Mouse (Mus musculus): ENCODE results near the gene Slc25a26. TPM values are rescaled to one million over a fixed set of nuclear protein-coding genes. Genes with fewer than 3 reads are reported as not detected.

Gene Slc25a26
- polyA plus RNA-seq, 1 experiment from 2014 or later: 11.9 TPM

- H3K4me2 ChIP-seq (ENCODE audit: low read length): no peak overlapping the region
- peaks cover 34% of the 10 kb centered on the region for H3K4me1 ChIP-seq (ENCODE audit: control insufficient read depth, insufficient read depth, low read depth, low read length)
- H3K4me3 ChIP-seq (ENCODE audit: low read length): no peak overlapping the region
- no peak for ATAC-seq
- peak overlapping the region; percentile 53; the same call in 1 of the 2 replicates for H3K9ac ChIP-seq (ENCODE audit: low read depth, low read length)
- H3K27ac ChIP-seq (ENCODE audit: low read depth, low read length): peak overlapping the region; percentile 60; the same call in 1 of the 2 replicates
- no peaks in the 10 kb centered on the region for H3K36me3 ChIP-seq (ENCODE audit: control insufficient read depth, insufficient read depth, low read length)
- H3K9me3 ChIP-seq (ENCODE audit: control insufficient read depth, low read length): no peaks in the 10 kb centered on the region
- H3K27me3 ChIP-seq (replicated peaks; ENCODE audit: control insufficient read depth, insufficient read depth, low read length): no peaks in the 10 kb centered on the region
- 76% methylated on average over 6 of the region's 6 CpGs for WGBS
Observed at GRCm38 (mm10) chr6:94646902-94647301, 146.8 kb downstream of the Slc25a26 start.

- WGBS: 21% methylated on average over 10 of the region's 10 CpGs
- H3K4me3 ChIP-seq (ENCODE audit: low read length): no peak overlapping the region
- peak overlapping the region; percentile 2 for H3K4me2 ChIP-seq (ENCODE audit: low read length)
- H3K36me3 ChIP-seq (ENCODE audit: control insufficient read depth, insufficient read depth, low read length): no peaks in the 10 kb centered on the region
- peaks cover 40% of the 10 kb centered on the region for H3K4me1 ChIP-seq (ENCODE audit: control insufficient read depth, insufficient read depth, low read depth, low read length)
- H3K9me3 ChIP-seq (ENCODE audit: control insufficient read depth, low read length): no peaks in the 10 kb centered on the region
- ATAC-seq: peak; percentile 89
- no peaks in the 10 kb centered on the region for H3K27me3 ChIP-seq (replicated peaks; ENCODE audit: control insufficient read depth, insufficient read depth, low read length)
- peak overlapping the region; percentile 70 for H3K27ac ChIP-seq (ENCODE audit: low read depth, low read length)
- H3K9ac ChIP-seq (ENCODE audit: low read depth, low read length): peak overlapping the region; percentile 5; the same call in 1 of the 2 replicates
Observed at GRCm38 (mm10) chr6:94647574-94648430, 147.7 kb downstream of the Slc25a26 start.

GRCm38 (mm10) chr6:94648496-94648895 lies 148.4 kb downstream of the Slc25a26 start:
- WGBS: 43% methylated on average over 4 of the region's 4 CpGs
- Histone ChIP-seq H3K27me3 (replicated peaks; ENCODE audit: control insufficient read depth, insufficient read depth, low read length) (no peaks in the 10 kb centered on the region), H3K4me1 (ENCODE audit: control insufficient read depth, insufficient read depth, low read depth, low read length) (peaks cover 40% of the 10 kb centered on the region), H3K27ac (ENCODE audit: low read depth, low read length) (peak overlapping the region; percentile 69), H3K9me3 (ENCODE audit: control insufficient read depth, low read length) (no peaks in the 10 kb centered on the region), H3K36me3 (ENCODE audit: control insufficient read depth, insufficient read depth, low read length) (no peaks in the 10 kb centered on the region), H3K4me2 (ENCODE audit: low read length) (peak overlapping the region; percentile 4; the same call in 1 of the 2 replicates), H3K4me3 (ENCODE audit: low read length) (no peak overlapping the region), H3K9ac (ENCODE audit: low read depth, low read length) (no peak overlapping the region)
- ATAC-seq: no peak

GRCm38 (mm10) chr6:94649637-94650036 lies 149.5 kb downstream of the Slc25a26 start:
- Histone ChIP-seq H3K9ac (ENCODE audit: low read depth, low read length) (no peak overlapping the region), H3K27ac (ENCODE audit: low read depth, low read length) (no peak overlapping the region), H3K4me2 (ENCODE audit: low read length) (no peak overlapping the region), H3K36me3 (ENCODE audit: control insufficient read depth, insufficient read depth, low read length) (no peaks in the 10 kb centered on the region), H3K27me3 (replicated peaks; ENCODE audit: control insufficient read depth, insufficient read depth, low read length) (no peaks in the 10 kb centered on the region), H3K4me3 (ENCODE audit: low read length) (no peak overlapping the region), H3K4me1 (ENCODE audit: control insufficient read depth, insufficient read depth, low read depth, low read length) (peaks cover 40% of the 10 kb centered on the region), H3K9me3 (ENCODE audit: control insufficient read depth, low read length) (no peaks in the 10 kb centered on the region)
- 69% methylated on average over 1 of the region's 1 CpGs for WGBS
- ATAC-seq: no peak

GRCm38 (mm10) chr6:94651541-94651940 lies 151.4 kb downstream of the Slc25a26 start:
- no peak for ATAC-seq
- H3K4me2 ChIP-seq (ENCODE audit: low read length): no peak overlapping the region
- no peaks in the 10 kb centered on the region for H3K36me3 ChIP-seq (ENCODE audit: control insufficient read depth, insufficient read depth, low read length)
- no peaks in the 10 kb centered on the region for H3K9me3 ChIP-seq (ENCODE audit: control insufficient read depth, low read length)
- no peaks in the 10 kb centered on the region for H3K27me3 ChIP-seq (replicated peaks; ENCODE audit: control insufficient read depth, insufficient read depth, low read length)
- no peak overlapping the region for H3K27ac ChIP-seq (ENCODE audit: low read depth, low read length)
- peaks cover 52% of the 10 kb centered on the region for H3K4me1 ChIP-seq (ENCODE audit: control insufficient read depth, insufficient read depth, low read depth, low read length)
- H3K4me3 ChIP-seq (ENCODE audit: low read length): no peak overlapping the region
- no peak overlapping the region for H3K9ac ChIP-seq (ENCODE audit: low read depth, low read length)
- 74% methylated on average over 17 of the region's 17 CpGs for WGBS

- H3K4me1 ChIP-seq (ENCODE audit: control insufficient read depth, insufficient read depth, low read depth, low read length): peaks cover 41% of the 10 kb centered on the region
- no peak for ATAC-seq
- H3K27me3 ChIP-seq (replicated peaks; ENCODE audit: control insufficient read depth, insufficient read depth, low read length): no peaks in the 10 kb centered on the region
- no peak overlapping the region for H3K4me3 ChIP-seq (ENCODE audit: low read length)
- no peak overlapping the region for H3K4me2 ChIP-seq (ENCODE audit: low read length)
- no peak overlapping the region for H3K27ac ChIP-seq (ENCODE audit: low read depth, low read length)
- no peaks in the 10 kb centered on the region for H3K36me3 ChIP-seq (ENCODE audit: control insufficient read depth, insufficient read depth, low read length)
- no peak overlapping the region for H3K9ac ChIP-seq (ENCODE audit: low read depth, low read length)
- 66% methylated on average over 6 of the region's 6 CpGs for WGBS
- H3K9me3 ChIP-seq (ENCODE audit: control insufficient read depth, low read length): no peaks in the 10 kb centered on the region
Observed at GRCm38 (mm10) chr6:94652659-94653213, 152.6 kb downstream of the Slc25a26 start.

GRCm38 (mm10) chr6:94653388-94654316 lies 153.5 kb downstream of the Slc25a26 start:
- Histone ChIP-seq H3K4me1 (ENCODE audit: control insufficient read depth, insufficient read depth, low read depth, low read length) (peaks cover 35% of the 10 kb centered on the region), H3K27me3 (replicated peaks; ENCODE audit: control insufficient read depth, insufficient read depth, low read length) (no peaks in the 10 kb centered on the region), H3K9ac (ENCODE audit: low read depth, low read length) (no peak overlapping the region), H3K4me2 (ENCODE audit: low read length) (no peak overlapping the region), H3K36me3 (ENCODE audit: control insufficient read depth, insufficient read depth, low read length) (no peaks in the 10 kb centered on the region), H3K27ac (ENCODE audit: low read depth, low read length) (no peak overlapping the region), H3K4me3 (ENCODE audit: low read length) (no peak overlapping the region), H3K9me3 (ENCODE audit: control insufficient read depth, low read length) (no peaks in the 10 kb centered on the region)
- WGBS: 71% methylated on average over 10 of the region's 10 CpGs
- no peak for ATAC-seq
